Mouse (Mus musculus) testis, adult 2 months (tissue): ENCODE measurements around the gene Nars2.

ENCODE experiments used
- CTCF ChIP-seq: fragments of 200-500 bp; IDR thresholded peaks from 2 replicates; pipeline ENCODE4 v1.5.1; 2012; ENCODE audit warnings: low read depth, mild to moderate bottlenecking, inconsistent platforms, low read length, moderate library complexity; ENCODE audit not compliant: control insufficient read depth, insufficient read depth, insufficient replicate concordance
- POLR2A ChIP-seq: fragments of 200-500 bp; IDR thresholded peaks from 2 replicates; pipeline ENCODE4 v1.6.1; 2012; ENCODE audit warnings: low read depth, mild to moderate bottlenecking, inconsistent platforms, low read length, moderate library complexity; ENCODE audit not compliant: control insufficient read depth

DNA sequence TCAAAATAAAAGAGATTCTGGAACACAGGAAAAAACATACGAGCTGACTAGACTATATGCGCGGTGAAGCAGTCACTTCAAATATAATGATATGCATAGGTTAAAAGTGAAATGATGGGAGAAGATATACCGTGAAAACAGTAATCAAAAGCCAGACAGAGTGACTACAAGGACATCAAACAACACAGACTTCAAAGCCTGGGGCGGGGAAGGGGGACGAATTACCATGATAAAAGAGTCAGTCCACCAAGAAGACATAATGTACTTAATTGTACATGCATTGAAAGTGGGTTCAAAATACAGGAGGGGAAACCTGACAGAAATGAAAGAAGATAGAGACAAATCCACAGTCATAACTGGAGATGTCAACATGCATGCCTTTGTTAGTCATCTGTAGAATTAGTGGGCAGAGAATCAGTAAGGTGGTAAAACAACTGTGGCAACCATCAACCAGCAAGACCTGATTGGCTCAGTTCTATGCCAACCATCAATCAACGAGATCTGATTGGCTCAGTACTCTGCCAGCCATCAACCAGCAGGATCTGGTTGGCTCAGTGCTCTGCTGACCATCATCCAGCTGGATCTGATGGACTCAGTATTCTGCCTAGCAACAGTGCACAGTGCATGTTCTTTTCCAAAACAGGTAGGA is 30.7 kb upstream of the Nars2 start:
- TF ChIP-seq CTCF (no peak), POLR2A (no peak)
